Mouse (Mus musculus) liver, embryonic 11.5 days (tissue): ENCODE measurements around the gene BC005561. TPM values are rescaled to one million over a fixed set of nuclear protein-coding genes. Genes with fewer than 3 reads are reported as not detected.

ENCODE experiments used
- ATAC-seq: fragments of 200-750 bp; cut with Nextera tagmentation; replicated peaks from 2 replicates; pipeline ENCODE4 v1.8.0; 2017; ENCODE audit warnings: moderate number of reproducible peaks, mild to moderate bottlenecking, moderate TSS enrichment, moderate library complexity; ENCODE audit not compliant: low FRiP score
- DNase-seq: peaks from one replicate; pipeline ENCODE4 v3.0.0-alpha.2; 2017; ENCODE audit warnings: low spot score
- H3K27ac ChIP-seq: fragments of 300-500 bp; sonication (generic); 2 replicates; pipeline ENCODE4 v1.5.1; 2014; ENCODE audit warnings: mild to moderate bottlenecking, low read depth, low read length, control low read depth
- H3K27me3 ChIP-seq: fragments of 300-500 bp; sonication (generic); replicated peaks from 2 replicates; pipeline ENCODE4 v1.6.1; 2014; ENCODE audit warnings: low read length, mixed read lengths; ENCODE audit not compliant: control insufficient read depth, insufficient read depth
- H3K36me3 ChIP-seq: fragments of 300-500 bp; sonication (generic); 2 replicates; pipeline ENCODE4 v1.6.1; 2014; ENCODE audit warnings: mild to moderate bottlenecking, low read length, moderate library complexity, mixed read lengths; ENCODE audit not compliant: control insufficient read depth, insufficient read depth
- H3K4me1 ChIP-seq: fragments of 300-500 bp; sonication (generic); replicated peaks from 2 replicates; pipeline ENCODE4 v1.6.1; 2014; ENCODE audit warnings: low read length, mixed read lengths; ENCODE audit not compliant: control insufficient read depth, insufficient read depth
- H3K4me2 ChIP-seq: fragments of 300-500 bp; sonication (generic); 2 replicates; pipeline ENCODE4 v1.6.1; 2014; ENCODE audit warnings: mild to moderate bottlenecking, control low read depth, moderate library complexity
- H3K4me3 ChIP-seq: fragments of 300-500 bp; sonication (generic); 2 replicates; pipeline ENCODE4 v1.5.1; 2014; ENCODE audit warnings: low read depth, low read length, control low read depth
- H3K9ac ChIP-seq: fragments of 300-500 bp; sonication (generic); 2 replicates; pipeline ENCODE4 v1.6.1; 2014; ENCODE audit warnings: low read depth, low read length, control low read depth
- H3K9me3 ChIP-seq: fragments of 300-500 bp; sonication (generic); 2 replicates; pipeline ENCODE4 v1.6.1; 2016; ENCODE audit warnings: low read length, inconsistent platforms, mixed read lengths; ENCODE audit not compliant: control insufficient read depth
- WGBS: fragments of 180-500 bp; shearing (Covaris S2); extraction: QIAGEN DNeasy Blood & Tissue Kit; methylation state at CpG from one replicate; pipeline ENCODE4 v1.1.7; 2014; 5-methylcytosine and 5-hydroxymethylcytosine counted together
- polyA plus RNA-seq: library from polyadenylated mRNA; unstranded; fragments of >200 nt; fragmentation: Nextera tagmentation; extraction: Ambion mirVana; gene quantifications from 2 replicates; pipeline ENCODE4 v1.2.1, GENCODE M21; 2014

Gene BC005561
- 8.9 and 9.1 TPM in 2 replicates for polyA plus RNA-seq

GRCm38 (mm10) chr5:104508195-104508891 lies at the start of gene BC005561:
Gene BC005561, plus strand, starts transcription at chr5:104508352.
- Histone ChIP-seq H3K9ac (peak within 1 kb of the TSS; percentile 89), H3K4me2 (peak within 1 kb of the TSS; percentile 86), H3K27ac (peak within 1 kb of the TSS; percentile 86), H3K36me3 (peaks cover 9% of the 10 kb centered on the region), H3K4me1 (peaks cover 7% of the 10 kb centered on the region; the same call in 1 of the 2 replicates), H3K27me3 (no peaks in the 10 kb centered on the region), H3K4me3 (peak within 1 kb of the TSS; percentile 83), H3K9me3 (no peaks in the 10 kb centered on the region)
- under 1% methylated on average over 78 of the region's 83 CpGs for WGBS
- peak; percentile 86 for DNase-seq
- ATAC-seq, result peak; percentile 91

- peak within 1 kb of the TSS; percentile 78 for H3K4me2 ChIP-seq
- no peaks in the 10 kb centered on the region for H3K4me1 ChIP-seq
- peak within 1 kb of the TSS; percentile 9; the same call in 1 of the 2 replicates for H3K27ac ChIP-seq
- peak within 1 kb of the TSS; percentile 68 for H3K4me3 ChIP-seq
- peaks cover 12% of the 10 kb centered on the region; the same call in 1 of the 2 replicates for H3K27me3 ChIP-seq
- DNase-seq, result peak; percentile 82
- 10% methylated on average over 46 of the region's 46 CpGs for WGBS
- ATAC-seq, result peak; percentile 82
- H3K9me3 ChIP-seq, result no peaks in the 10 kb centered on the region
- peak within 1 kb of the TSS; percentile 63 for H3K9ac ChIP-seq
- H3K36me3 ChIP-seq, result no peaks in the 10 kb centered on the region
These were observed 49.1 kb upstream of the BC005561 start, which contains the start of gene Pkd2 for GRCm38 (mm10) chr5:104458832-104459705. Gene Pkd2, plus strand, starts transcription at chr5:104459450.

- peak; percentile 60 for ATAC-seq
- peak overlapping the region; percentile 78 for H3K4me2 ChIP-seq
- peak; percentile 75 for DNase-seq
- H3K9ac ChIP-seq, result peak overlapping the region; percentile 63
- no peaks in the 10 kb centered on the region for H3K9me3 ChIP-seq
- no peaks in the 10 kb centered on the region for H3K4me1 ChIP-seq
- no peaks in the 10 kb centered on the region for H3K36me3 ChIP-seq
- peaks cover 12% of the 10 kb centered on the region; the same call in 1 of the 2 replicates for H3K27me3 ChIP-seq
- peak overlapping the region; percentile 9; the same call in 1 of the 2 replicates for H3K27ac ChIP-seq
- H3K4me3 ChIP-seq, result peak overlapping the region; percentile 68
- 1% methylated on average over 75 of the region's 82 CpGs for WGBS
These were observed 48.3 kb upstream of the BC005561 start for GRCm38 (mm10) chr5:104459706-104460455.

GRCm38 (mm10) chr5:104460456-104460838 lies 47.7 kb upstream of the BC005561 start:
- no peak overlapping the region for H3K27ac ChIP-seq
- peak overlapping the region; percentile 78 for H3K4me2 ChIP-seq
- 41% methylated on average over 3 of the region's 3 CpGs for WGBS
- H3K9ac ChIP-seq, result peak overlapping the region; percentile 63; the same call in 1 of the 2 replicates
- DNase-seq (no peak), ATAC-seq (no peak)
- no peaks in the 10 kb centered on the region for H3K4me1 ChIP-seq
- peaks cover 12% of the 10 kb centered on the region; the same call in 1 of the 2 replicates for H3K27me3 ChIP-seq
- H3K36me3 ChIP-seq, result peaks cover 2% of the 10 kb centered on the region; the same call in 1 of the 2 replicates
- H3K9me3 ChIP-seq, result no peaks in the 10 kb centered on the region
- H3K4me3 ChIP-seq, result peak overlapping the region; percentile 68

- H3K9me3 ChIP-seq, result no peaks in the 10 kb centered on the region
- DNase-seq (no peak), ATAC-seq (no peak)
- no peak overlapping the region for H3K27ac ChIP-seq
- peak overlapping the region; percentile 78; the same call in 1 of the 2 replicates for H3K4me2 ChIP-seq
- WGBS, result 87% methylated on average over 6 of the region's 7 CpGs
- no peaks in the 10 kb centered on the region for H3K4me1 ChIP-seq
- no peak overlapping the region for H3K9ac ChIP-seq
- peak overlapping the region; percentile 68; the same call in 1 of the 2 replicates for H3K4me3 ChIP-seq
- H3K36me3 ChIP-seq, result peaks cover 2% of the 10 kb centered on the region; the same call in 1 of the 2 replicates
- peaks cover 12% of the 10 kb centered on the region; the same call in 1 of the 2 replicates for H3K27me3 ChIP-seq
These were observed 47.3 kb upstream of the BC005561 start for GRCm38 (mm10) chr5:104460856-104461255.

GRCm38 (mm10) chr5:104465279-104465678 lies 42.9 kb upstream of the BC005561 start:
- WGBS, result 82% methylated on average over 8 of the region's 8 CpGs
- Histone ChIP-seq H3K27ac (no peak overlapping the region), H3K4me1 (no peaks in the 10 kb centered on the region), H3K9me3 (no peaks in the 10 kb centered on the region), H3K4me3 (no peak overlapping the region), H3K4me2 (no peak overlapping the region), H3K9ac (no peak overlapping the region), H3K36me3 (peaks cover 4% of the 10 kb centered on the region; the same call in 1 of the 2 replicates), H3K27me3 (peaks cover under 1% of the 10 kb centered on the region; the same call in 1 of the 2 replicates)
- no peak for DNase-seq
- ATAC-seq, result no peak

- Histone ChIP-seq H3K27ac (no peak overlapping the region), H3K4me1 (no peaks in the 10 kb centered on the region), H3K4me2 (no peak overlapping the region), H3K36me3 (peaks cover 4% of the 10 kb centered on the region; the same call in 1 of the 2 replicates), H3K27me3 (no peaks in the 10 kb centered on the region), H3K9ac (no peak overlapping the region), H3K4me3 (no peak overlapping the region), H3K9me3 (no peaks in the 10 kb centered on the region)
- 89% methylated on average over 12 of the region's 12 CpGs for WGBS
- ATAC-seq (no peak), DNase-seq (no peak)
These were observed 42.4 kb upstream of the BC005561 start for GRCm38 (mm10) chr5:104465731-104466130.

- Histone ChIP-seq H3K27ac (no peak overlapping the region), H3K36me3 (peaks cover 6% of the 10 kb centered on the region; the same call in 1 of the 2 replicates), H3K4me3 (no peak overlapping the region), H3K9me3 (no peaks in the 10 kb centered on the region), H3K4me1 (no peaks in the 10 kb centered on the region), H3K27me3 (no peaks in the 10 kb centered on the region), H3K9ac (no peak overlapping the region), H3K4me2 (no peak overlapping the region)
- DNase-seq (no peak), ATAC-seq (no peak)
- 92% methylated on average over 16 of the region's 16 CpGs for WGBS
These were observed 41.3 kb upstream of the BC005561 start for GRCm38 (mm10) chr5:104466816-104467215.
